Mouse (Mus musculus) left cerebral cortex, adult 8-10 months (tissue): ENCODE data around the gene Igf1r. TPM values are rescaled to one million over a fixed set of nuclear protein-coding genes. Genes with fewer than 3 reads are reported as not detected.

Experiments used
- DNase-seq, 2 experiments: peaks; one replicate each; pipeline ENCODE4 v3.0.0; 2022; ENCODE audit warnings: low spot score in 2 of 2
- total RNA-seq, 4 experiments: library from RNA; stranded (reverse); gene quantifications; 2 replicates each; pipeline ENCODE4 v1.2.4; 2022

Igf1r gene
- total RNA-seq, 4 experiments from 2014 or later = 43.3 to 49.3 (median 44.0) TPM

- no peak for DNase-seq
Measured at GRCm38 (mm10) chr7:68075401-68075800, 122.8 kb downstream of the Igf1r start.

GRCm38 (mm10) chr7:68080122-68080845, 127.7 kb downstream of the Igf1r start:
- DNase-seq = no peak

GRCm38 (mm10) chr7:68085338-68085737, 132.7 kb downstream of the Igf1r start:
- no peak for DNase-seq

GRCm38 (mm10) chr7:68085870-68086341, 133.3 kb downstream of the Igf1r start:
- no peak for DNase-seq

- DNase-seq = no peak
Measured at GRCm38 (mm10) chr7:68087496-68087895, 134.9 kb downstream of the Igf1r start.

GRCm38 (mm10) chr7:68088825-68089224, 136.2 kb downstream of the Igf1r start:
- peak in 1 of 2 experiments; percentile 50 for DNase-seq

GRCm38 (mm10) chr7:68089725-68090124, 137.1 kb downstream of the Igf1r start:
- no peak for DNase-seq

GRCm38 (mm10) chr7:68090576-68090975, 137.9 kb downstream of the Igf1r start:
- DNase-seq = peak in 1 of 2 experiments; percentile 47

GRCm38 (mm10) chr7:68092304-68092978, 139.8 kb downstream of the Igf1r start:
- no peak for DNase-seq

GRCm38 (mm10) chr7:68093817-68094216, 141.2 kb downstream of the Igf1r start:
- no peak for DNase-seq

GRCm38 (mm10) chr7:68095574-68095973, 142.9 kb downstream of the Igf1r start:
- no peak for DNase-seq

- no peak for DNase-seq
Measured at GRCm38 (mm10) chr7:68096411-68096810, 143.8 kb downstream of the Igf1r start.

- DNase-seq = no peak
Measured at GRCm38 (mm10) chr7:68097081-68097836, 144.6 kb downstream of the Igf1r start.

- peak in 1 of 2 experiments; percentile 76 for DNase-seq
Measured at GRCm38 (mm10) chr7:68098098-68098497, 145.5 kb downstream of the Igf1r start.

- no peak for DNase-seq
Measured at GRCm38 (mm10) chr7:68100388-68100787, 147.8 kb downstream of the Igf1r start.

- DNase-seq = peak in 1 of 2 experiments; percentile 51
Measured at GRCm38 (mm10) chr7:68102456-68103177, 150.0 kb downstream of the Igf1r start.

GRCm38 (mm10) chr7:68103178-68103530, 150.5 kb downstream of the Igf1r start:
- no peak for DNase-seq

GRCm38 (mm10) chr7:68111532-68111931, 158.9 kb downstream of the Igf1r start:
- no peak for DNase-seq

GRCm38 (mm10) chr7:68112582-68112981, 160.0 kb downstream of the Igf1r start:
- DNase-seq = no peak

- no peak for DNase-seq
Measured at GRCm38 (mm10) chr7:68114364-68114763, 161.7 kb downstream of the Igf1r start.

GRCm38 (mm10) chr7:68114983-68115715, 162.5 kb downstream of the Igf1r start:
- no peak for DNase-seq
